Mouse (Mus musculus) intestine, embryonic 16.5 days (tissue): ENCODE results near the gene Khsrp. TPM values are rescaled to one million over a fixed set of nuclear protein-coding genes. Genes with fewer than 3 reads are reported as not detected.

ENCODE experiments used
- polyA plus RNA-seq: library from polyadenylated mRNA; unstranded; fragments of >200 nt; fragmentation: Nextera tagmentation; extraction: Ambion mirVana; gene quantifications from 2 replicates; pipeline ENCODE4 v1.2.1, GENCODE M21; 2015

The Khsrp gene
- polyA plus RNA-seq, 1 experiment from 2014 or later: 15.7 TPM

Other genes with a start within 250 kb of the Khsrp start
- gene Rfx2, start 200.5 kb downstream of the Khsrp start, polyA plus RNA-seq: 2.5 and 3.4 TPM in 2 replicates
- not detected in 2 replicates for gene Acsbg2, start 157.1 kb downstream of the Khsrp start, polyA plus RNA-seq
- 0.12 and 0.17 TPM in 2 replicates for gene 1700061G19Rik, start 156.0 kb downstream of the Khsrp start, polyA plus RNA-seq
- 22.6 and 26.2 TPM in 2 replicates for gene Mllt1, start 96.1 kb downstream of the Khsrp start, polyA plus RNA-seq
- gene Acer1, start 49.4 kb downstream of the Khsrp start, polyA plus RNA-seq: 0.65 and 0.88 TPM in 2 replicates
- 157 and 174 TPM in 2 replicates for gene Clpp, start 41.2 kb downstream of the Khsrp start, polyA plus RNA-seq
- gene Alkbh7, start 34.2 kb downstream of the Khsrp start, polyA plus RNA-seq: 41.7 and 43.7 TPM in 2 replicates
- gene Pspn, start 31.5 kb downstream of the Khsrp start, polyA plus RNA-seq: 0.44 TPM in 1 of 2 replicates, not detected in the other
- gene Gtf2f1, start 20.2 kb downstream of the Khsrp start, polyA plus RNA-seq: 57.9 and 60.9 TPM in 2 replicates
- gene Gm17949, start 20.1 kb downstream of the Khsrp start, polyA plus RNA-seq: 0.37 and 0.58 TPM in 2 replicates
- gene Slc25a41, start 10.1 kb upstream of the Khsrp start, polyA plus RNA-seq: not detected in 2 replicates
- 113 TPM in 2 replicates for gene Crb3, start 27.6 kb upstream of the Khsrp start, polyA plus RNA-seq
- 5.7 and 6.7 TPM in 2 replicates for gene Slc25a23, start 28.3 kb upstream of the Khsrp start, polyA plus RNA-seq
- gene Dennd1c, start 47.0 kb upstream of the Khsrp start, polyA plus RNA-seq: 7.4 and 8.1 TPM in 2 replicates
- gene Tubb4a, start 56.3 kb upstream of the Khsrp start, polyA plus RNA-seq: 20.3 and 22.6 TPM in 2 replicates
- gene Tnfsf9, start 73.8 kb upstream of the Khsrp start, polyA plus RNA-seq: 6.0 and 6.2 TPM in 2 replicates
- gene Cd70, start 118.3 kb upstream of the Khsrp start, polyA plus RNA-seq: not detected in 2 replicates
- 0.21 and 0.43 TPM in 2 replicates for gene Tnfsf14, start 162.7 kb upstream of the Khsrp start, polyA plus RNA-seq
- 5.0 and 8.2 TPM in 2 replicates for gene C3, start 196.6 kb upstream of the Khsrp start, polyA plus RNA-seq
- 34.9 and 37.0 TPM in 2 replicates for gene Gpr108, start 216.9 kb upstream of the Khsrp start, polyA plus RNA-seq
- 46.9 and 47.4 TPM in 2 replicates for gene Trip10, start 217.9 kb upstream of the Khsrp start, polyA plus RNA-seq
- gene Vav1, start 247.6 kb upstream of the Khsrp start, polyA plus RNA-seq: 2.4 and 2.8 TPM in 2 replicates